Mouse (Mus musculus): Measurements from ENCODE around the gene Akip1. TPM values are rescaled to one million over a fixed set of nuclear protein-coding genes. Genes with fewer than 3 reads are reported as not detected.

Akip1 gene
- polyA plus RNA-seq, 1 experiment from 2014 or later = 27.5 TPM

- Histone ChIP-seq H3K27ac (peak within 1 kb of the TSS; percentile 85), H3K36me3 (no peaks in the 10 kb centered on the region)
Observed at GRCm38 (mm10) chr7:109752008-109752925, 48.8 kb downstream of the Akip1 start, which contains the start of gene Tmem9b. Gene Tmem9b (minus strand): TSS chr7:109752875.

GRCm38 (mm10) chr7:109754034-109754433 is 50.5 kb downstream of the Akip1 start:
- Histone ChIP-seq H3K27me3 (ENCODE audit: low read depth, poor library complexity, severe bottlenecking) (no peaks in the 10 kb centered on the region), H3K27ac (no peak overlapping the region), H3K9me3 (replicated peaks) (no peaks in the 10 kb centered on the region), H3K36me3 (no peaks in the 10 kb centered on the region), H3K4me3 (no peak overlapping the region), H3K4me1 (peaks cover 17% of the 10 kb centered on the region)
- no peak for DNase-seq (ENCODE audit: low spot score)
- WGBS = 91% methylated on average over 8 of the region's 8 CpGs

More at GRCm38 (mm10) chr7:109752008-109752925, 48.8 kb downstream of the Akip1 start, which contains the start of gene Tmem9b:
- Histone ChIP-seq H3K9me3 (replicated peaks) (no peaks in the 10 kb centered on the region), H3K4me1 (peaks cover 17% of the 10 kb centered on the region), H3K27me3 (ENCODE audit: low read depth, poor library complexity, severe bottlenecking) (no peaks in the 10 kb centered on the region), H3K4me3 (peak within 1 kb of the TSS; percentile 74)
- under 1% methylated on average over 74 of the region's 74 CpGs for WGBS
- peak; percentile 86 for DNase-seq (ENCODE audit: low spot score)

- WGBS = 84% methylated on average over 3 of the region's 3 CpGs
- no peaks in the 10 kb centered on the region for H3K36me3 ChIP-seq
Observed at GRCm38 (mm10) chr7:109756291-109756690, 52.8 kb downstream of the Akip1 start.

More at GRCm38 (mm10) chr7:109756291-109756690, 52.8 kb downstream of the Akip1 start:
- Histone ChIP-seq H3K4me1 (peaks cover 17% of the 10 kb centered on the region), H3K27me3 (ENCODE audit: low read depth, poor library complexity, severe bottlenecking) (no peaks in the 10 kb centered on the region), H3K27ac (no peak overlapping the region), H3K4me3 (no peak overlapping the region), H3K9me3 (replicated peaks) (no peaks in the 10 kb centered on the region)
- no peak for DNase-seq (ENCODE audit: low spot score)

Other genes starting within 250 kb of the Akip1 start
- gene Trim66, start 195.6 kb upstream of the Akip1 start, polyA plus RNA-seq (2016; fragmentation: Nextera tagmentation; extraction: Ambion mirVana) = 0.03 and 0.05 TPM in 2 replicates
- gene Rpl27a, start 184.5 kb upstream of the Akip1 start, polyA plus RNA-seq (2016; fragmentation: Nextera tagmentation; extraction: Ambion mirVana) = 130 and 159 TPM in 2 replicates
- 41.4 and 53.5 TPM in 2 replicates for gene St5, start 85 bp upstream of the Akip1 start, polyA plus RNA-seq (2016; fragmentation: Nextera tagmentation; extraction: Ambion mirVana)
- not detected in 2 replicates for gene BC051019, start 20.2 kb downstream of the Akip1 start, polyA plus RNA-seq (2016; fragmentation: Nextera tagmentation; extraction: Ambion mirVana)
- 0.35 TPM in 1 of 2 replicates, not detected in the other for gene Ascl3, start 28.0 kb downstream of the Akip1 start, polyA plus RNA-seq (2016; fragmentation: Nextera tagmentation; extraction: Ambion mirVana)
- gene Tmem9b, start 49.2 kb downstream of the Akip1 start, polyA plus RNA-seq (2016; fragmentation: Nextera tagmentation; extraction: Ambion mirVana) = 17.3 and 18.0 TPM in 2 replicates
- 0.08 and 0.11 TPM in 2 replicates for gene Nrip3, start 78.3 kb downstream of the Akip1 start, polyA plus RNA-seq (2016; fragmentation: Nextera tagmentation; extraction: Ambion mirVana)
- gene Scube2, start 162.0 kb downstream of the Akip1 start, polyA plus RNA-seq (2016; fragmentation: Nextera tagmentation; extraction: Ambion mirVana) = 0.21 and 0.25 TPM in 2 replicates

All from limb, embryonic 10.5 days (tissue).